Mouse (Mus musculus): ENCODE measurements around the gene Fam102b.

- TF ChIP-seq CTCF (IDR thresholded peaks at IDR 0.05; ENCODE audit: extremely low read depth, insufficient read depth, low read length): no peak
- no peak for TF ChIP-seq POLR2A (IDR thresholded peaks at IDR 0.05; ENCODE audit: extremely low read depth, insufficient read depth, low read length)
Observed at GRCm38 (mm10) chr3:108939573-108939972, 87.8 kb downstream of the Fam102b start, which contains the start of gene Henmt1.
